Mouse (Mus musculus) T-cell, adult 2 months (primary cell): ENCODE measurements around the gene Rsph14.

Source experiments
- DNase-seq: peaks from one replicate; pipeline ENCODE4 v3.0.0; 2022; ENCODE audit warnings: low spot score

Rsph14 gene

GRCm38 (mm10) chr10:74990584-74991322 is 41.6 kb downstream of the Rsph14 start:
- DNase-seq = no peak

GRCm38 (mm10) chr10:74989814-74990213 is 42.6 kb downstream of the Rsph14 start:
- no peak for DNase-seq

GRCm38 (mm10) chr10:74987698-74988470 is 44.5 kb downstream of the Rsph14 start:
- no peak for DNase-seq

- no peak for DNase-seq
Observed at GRCm38 (mm10) chr10:74983176-74983575, 49.2 kb downstream of the Rsph14 start.

GRCm38 (mm10) chr10:74981159-74981558 is 51.2 kb downstream of the Rsph14 start:
- DNase-seq = no peak

GRCm38 (mm10) chr10:74978056-74978455 is 54.3 kb downstream of the Rsph14 start:
- DNase-seq = no peak

GRCm38 (mm10) chr10:74976429-74976828 is 56.0 kb downstream of the Rsph14 start:
- DNase-seq = no peak

- DNase-seq = no peak
Observed at GRCm38 (mm10) chr10:74975626-74976025, 56.8 kb downstream of the Rsph14 start.

GRCm38 (mm10) chr10:74973026-74973425 is 59.4 kb downstream of the Rsph14 start:
- no peak for DNase-seq

GRCm38 (mm10) chr10:74969266-74969665 is 63.1 kb downstream of the Rsph14 start:
- DNase-seq = no peak

GRCm38 (mm10) chr10:74967651-74968267 is 64.6 kb downstream of the Rsph14 start:
- no peak for DNase-seq

- peak; percentile 83 for DNase-seq
Observed at GRCm38 (mm10) chr10:74966850-74967451, 65.4 kb downstream of the Rsph14 start, which contains the start of gene Gnaz. Gene Gnaz, plus strand, starts transcription at chr10:74967177.

GRCm38 (mm10) chr10:74964380-74964779 is 68.0 kb downstream of the Rsph14 start:
- DNase-seq = no peak

- no peak for DNase-seq
Observed at GRCm38 (mm10) chr10:74952830-74953443, 79.4 kb downstream of the Rsph14 start.

GRCm38 (mm10) chr10:74940795-74941194 is 91.6 kb downstream of the Rsph14 start:
- no peak for DNase-seq

- DNase-seq = no peak
Observed at GRCm38 (mm10) chr10:74939300-74939699, 93.1 kb downstream of the Rsph14 start.

GRCm38 (mm10) chr10:74938410-74938809 is 94.0 kb downstream of the Rsph14 start:
- no peak for DNase-seq

GRCm38 (mm10) chr10:74937003-74937790 is 95.2 kb downstream of the Rsph14 start:
- DNase-seq = no peak

- DNase-seq = no peak
Observed at GRCm38 (mm10) chr10:74935016-74935415, 97.4 kb downstream of the Rsph14 start.

GRCm38 (mm10) chr10:74934521-74934920 is 97.9 kb downstream of the Rsph14 start:
- DNase-seq = no peak

GRCm38 (mm10) chr10:74933548-74934190 is 98.7 kb downstream of the Rsph14 start:
- DNase-seq = no peak
